ENCODE assay signal across 9 mouse cellular contexts in genomic region chr5:115340007-115340406, GRCm38 (mm10). TPM values are rescaled to one million over a fixed set of nuclear protein-coding genes. Genes with fewer than 3 reads are reported as not detected.
DNase-seq lines count a peak whose midpoint lies in the region; ATAC-seq and TF ChIP-seq lines count a peak whose summit lies in the region.
"Had no signal": no experiment of that assay in that cellular context is flagged by ENCODE, and none has a peak within 500 bp of the region (broad histone marks: within the 10 kb centered on the region; RNA-seq: fewer than 3 reads in every experiment).

No protein-coding gene starts in this region.

- TF ChIP-seq CTCF in heart, postnatal 0 days (IDR thresholded peaks at IDR 0.05; ENCODE audit: low read depth), result no peak

- DNase-seq in heart, postnatal 0 days (ENCODE audit: low spot score), result no peak
- DNase-seq in heart, adult 11 months, result no peak
- DNase-seq in embryonic facial prominence, embryonic 11.5 days (ENCODE audit: low spot score), result no peak
- DNase-seq in induced T-regulatory cell, adult 2 months (ENCODE audit: low read depth), result peak; percentile 33
- DNase-seq in frontal cortex, postnatal 10 days (ENCODE audit: low spot score in 2 of 2), result no peak
- DNase-seq in ovary, postnatal 14 days (ENCODE audit: low spot score), result no peak
- DNase-seq in cerebellum, adult 9-11 months, result no peak
- DNase-seq: kidney, adult 18-20 months had no signal

- 16% methylated on average over 7 of the region's 7 CpGs for WGBS in heart, postnatal 0 days
- WGBS in embryonic facial prominence, embryonic 11.5 days, result 35% methylated on average over 7 of the region's 7 CpGs
- 28% methylated on average over 7 of the region's 7 CpGs for WGBS in midbrain, embryonic 15.5 days

- H3K9ac ChIP-seq in heart, postnatal 0 days (replicated peaks; ENCODE audit: low read depth, low read length), result peak overlapping the region; percentile 80
- H3K9ac ChIP-seq in embryonic facial prominence, embryonic 11.5 days (replicated peaks; ENCODE audit: low read length), result no peak overlapping the region
- peak overlapping the region; percentile 85; the same call in 1 of the 2 replicates for H3K9ac ChIP-seq in midbrain, embryonic 15.5 days

- H3K36me3 ChIP-seq in heart, postnatal 0 days (replicated peaks; ENCODE audit: control insufficient read depth, insufficient read depth, low read length), result peaks cover 39% of the 10 kb centered on the region
- peaks cover 4% of the 10 kb centered on the region for H3K36me3 ChIP-seq in embryonic facial prominence, embryonic 11.5 days (replicated peaks; ENCODE audit: control insufficient read depth, insufficient read depth, low read depth, low read length)
- H3K36me3 ChIP-seq in midbrain, embryonic 15.5 days (replicated peaks), result peaks cover 37% of the 10 kb centered on the region

- peaks cover 11% of the 10 kb centered on the region; the same call in 1 of the 2 replicates for H3K4me1 ChIP-seq in heart, postnatal 0 days (ENCODE audit: control insufficient read depth, insufficient read depth)
- H3K4me1 ChIP-seq in embryonic facial prominence, embryonic 11.5 days (ENCODE audit: control insufficient read depth, insufficient read depth, low read length), result no peaks in the 10 kb centered on the region
- H3K4me1 ChIP-seq in midbrain, embryonic 15.5 days, result peaks cover 26% of the 10 kb centered on the region

- H3K27ac ChIP-seq in heart, postnatal 0 days (ENCODE audit: low read depth), result no peak overlapping the region
- no peak overlapping the region for H3K27ac ChIP-seq in embryonic facial prominence, embryonic 11.5 days (replicated peaks; ENCODE audit: low read depth, low read length)
- no peak overlapping the region for H3K27ac ChIP-seq in midbrain, embryonic 15.5 days

- H3K4me3 ChIP-seq in heart, postnatal 0 days (ENCODE audit: low read depth, low read length), result peak overlapping the region; percentile 70
- H3K4me3 ChIP-seq in embryonic facial prominence, embryonic 11.5 days (ENCODE audit: low read depth, low read length), result peak overlapping the region; percentile 87; the same call in 1 of the 2 replicates
- peak overlapping the region; percentile 70 for H3K4me3 ChIP-seq in midbrain, embryonic 15.5 days

- no peak for TF ChIP-seq EP300 in heart, postnatal 0 days (IDR thresholded peaks at IDR 0.05; ENCODE audit: low read depth)

- no peaks in the 10 kb centered on the region for H3K27me3 ChIP-seq in heart, postnatal 0 days (ENCODE audit: control insufficient read depth, insufficient read depth, low read length)
- no peaks in the 10 kb centered on the region for H3K27me3 ChIP-seq in embryonic facial prominence, embryonic 11.5 days (ENCODE audit: control insufficient read depth, insufficient read depth, low read length)
- H3K27me3 ChIP-seq in midbrain, embryonic 15.5 days (replicated peaks), result no peaks in the 10 kb centered on the region

- ATAC-seq in heart, postnatal 0 days (ENCODE audit: insufficient read depth, low read depth), result no peak
- no peak for ATAC-seq in embryonic facial prominence, embryonic 11.5 days (replicated peaks; ENCODE audit: insufficient number of reproducible peaks, low FRiP score, low TSS enrichment, low read depth)
- ATAC-seq in midbrain, embryonic 15.5 days (replicated peaks), result no peak

- no peaks in the 10 kb centered on the region for H3K9me3 ChIP-seq in heart, postnatal 0 days (replicated peaks; ENCODE audit: control insufficient read depth, low read length)
- H3K9me3 ChIP-seq in embryonic facial prominence, embryonic 11.5 days (replicated peaks; ENCODE audit: control insufficient read depth, low read length), result no peaks in the 10 kb centered on the region
- no peaks in the 10 kb centered on the region for H3K9me3 ChIP-seq in midbrain, embryonic 15.5 days

- peak overlapping the region; percentile 87 for H3K4me2 ChIP-seq in heart, postnatal 0 days (ENCODE audit: low read depth, low read length)
- peak overlapping the region; percentile 71 for H3K4me2 ChIP-seq in embryonic facial prominence, embryonic 11.5 days (ENCODE audit: low read depth, low read length)
- H3K4me2 ChIP-seq in midbrain, embryonic 15.5 days, result peak overlapping the region; percentile 67

RNA-seq across cellular contexts. Expression of gene Gatc, which starts 1.0 kb away (rescaled TPM):
- 10.4 and 19.4 TPM in 2 replicates for total RNA-seq in heart, postnatal 0 days (2014; rRNA removed; ENCODE audit: low replicate concordance)
- polyA plus RNA-seq in heart, postnatal 0 days (2015; fragmentation: Nextera tagmentation; extraction: Ambion mirVana), result 14.8 and 15.1 TPM in 2 replicates
- polyA plus RNA-seq in embryonic facial prominence, embryonic 11.5 days (2014; fragmentation: Nextera tagmentation; extraction: Ambion mirVana), result 37.0 and 38.8 TPM in 2 replicates
- 35.6 and 39.4 TPM in 2 replicates for polyA plus RNA-seq in midbrain, embryonic 15.5 days (2015; fragmentation: Nextera tagmentation; extraction: Ambion mirVana)

RNA-seq across cellular contexts. Expression of gene Triap1, which starts 1.0 kb away (rescaled TPM):
- 13.0 and 27.2 TPM in 2 replicates for total RNA-seq in heart, postnatal 0 days (2014; rRNA removed; ENCODE audit: low replicate concordance)
- polyA plus RNA-seq in heart, postnatal 0 days (2015; fragmentation: Nextera tagmentation; extraction: Ambion mirVana), result 39.2 and 42.3 TPM in 2 replicates
- 66.7 and 68.9 TPM in 2 replicates for polyA plus RNA-seq in embryonic facial prominence, embryonic 11.5 days (2014; fragmentation: Nextera tagmentation; extraction: Ambion mirVana)
- polyA plus RNA-seq in midbrain, embryonic 15.5 days (2015; fragmentation: Nextera tagmentation; extraction: Ambion mirVana), result 49.3 and 49.6 TPM in 2 replicates

RNA-seq across cellular contexts. Expression of gene Cox6a1, which starts 8.8 kb away (rescaled TPM):
- 1,673 and 1,690 TPM in 2 replicates for total RNA-seq in heart, postnatal 0 days (2014; rRNA removed; ENCODE audit: low replicate concordance)
- 2,126 and 2,128 TPM in 2 replicates for polyA plus RNA-seq in heart, postnatal 0 days (2015; fragmentation: Nextera tagmentation; extraction: Ambion mirVana)
- polyA plus RNA-seq in embryonic facial prominence, embryonic 11.5 days (2014; fragmentation: Nextera tagmentation; extraction: Ambion mirVana), result 569 and 629 TPM in 2 replicates
- 1,062 and 1,092 TPM in 2 replicates for polyA plus RNA-seq in midbrain, embryonic 15.5 days (2015; fragmentation: Nextera tagmentation; extraction: Ambion mirVana)

RNA-seq across cellular contexts. Expression of gene Srsf9, which starts 13.0 kb away (rescaled TPM):
- total RNA-seq in heart, postnatal 0 days (2014; rRNA removed; ENCODE audit: low replicate concordance), result 21.3 and 41.1 TPM in 2 replicates
- 62.9 and 67.5 TPM in 2 replicates for polyA plus RNA-seq in heart, postnatal 0 days (2015; fragmentation: Nextera tagmentation; extraction: Ambion mirVana)
- 376 and 390 TPM in 2 replicates for polyA plus RNA-seq in embryonic facial prominence, embryonic 11.5 days (2014; fragmentation: Nextera tagmentation; extraction: Ambion mirVana)
- 142 and 146 TPM in 2 replicates for polyA plus RNA-seq in midbrain, embryonic 15.5 days (2015; fragmentation: Nextera tagmentation; extraction: Ambion mirVana)

RNA-seq across cellular contexts. Expression of gene Dynll1, which starts 39.2 kb away (rescaled TPM):
- total RNA-seq in heart, postnatal 0 days (2014; rRNA removed; ENCODE audit: low replicate concordance), result 164 and 224 TPM in 2 replicates
- 615 and 804 TPM in 2 replicates for polyA plus RNA-seq in heart, postnatal 0 days (2015; fragmentation: Nextera tagmentation; extraction: Ambion mirVana)
- polyA plus RNA-seq in embryonic facial prominence, embryonic 11.5 days (2014; fragmentation: Nextera tagmentation; extraction: Ambion mirVana), result 1,836 and 1,851 TPM in 2 replicates
- polyA plus RNA-seq in midbrain, embryonic 15.5 days (2015; fragmentation: Nextera tagmentation; extraction: Ambion mirVana), result 1,095 and 1,182 TPM in 2 replicates
